Mouse (Mus musculus): Measurements from ENCODE around the gene Dupd1.

The Dupd1 gene

DNA sequence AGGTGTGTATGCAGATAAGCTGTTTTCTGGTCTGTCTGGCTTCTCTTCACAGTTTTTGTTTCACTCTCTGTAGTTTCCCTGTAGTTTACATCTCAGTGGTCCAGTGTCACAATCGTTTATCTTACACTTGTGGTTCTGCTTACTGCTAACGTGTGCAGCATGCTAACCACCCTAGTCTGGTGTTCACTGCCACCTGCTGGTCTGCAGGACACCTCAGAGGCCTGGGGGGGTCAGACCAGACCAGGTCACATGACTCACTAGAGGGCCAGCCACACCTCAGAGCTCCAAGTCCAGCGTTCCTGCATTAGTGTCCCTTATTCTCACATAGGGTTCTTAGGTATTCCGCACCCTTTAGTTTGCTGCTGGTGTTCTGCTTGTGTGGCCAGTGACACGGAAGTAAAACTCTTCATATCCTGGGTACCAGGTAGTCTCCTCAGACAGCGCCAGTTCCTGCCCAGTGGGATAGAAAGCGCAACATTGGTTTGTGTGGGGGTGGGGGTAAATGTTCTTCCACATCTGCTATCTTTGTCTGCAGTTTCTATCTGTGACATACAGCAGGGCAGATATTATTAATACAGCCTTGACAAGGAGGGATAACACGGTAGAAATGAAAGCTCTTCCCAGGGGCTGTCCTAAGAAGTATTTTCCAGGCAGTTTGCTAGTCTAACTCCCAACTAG, 51.8 kb downstream of the Dupd1 start:
- TF ChIP-seq GATA4 (IDR thresholded peaks at IDR 0.05; ENCODE audit: insufficient replicate concordance, low read length), result no peak

DNA sequence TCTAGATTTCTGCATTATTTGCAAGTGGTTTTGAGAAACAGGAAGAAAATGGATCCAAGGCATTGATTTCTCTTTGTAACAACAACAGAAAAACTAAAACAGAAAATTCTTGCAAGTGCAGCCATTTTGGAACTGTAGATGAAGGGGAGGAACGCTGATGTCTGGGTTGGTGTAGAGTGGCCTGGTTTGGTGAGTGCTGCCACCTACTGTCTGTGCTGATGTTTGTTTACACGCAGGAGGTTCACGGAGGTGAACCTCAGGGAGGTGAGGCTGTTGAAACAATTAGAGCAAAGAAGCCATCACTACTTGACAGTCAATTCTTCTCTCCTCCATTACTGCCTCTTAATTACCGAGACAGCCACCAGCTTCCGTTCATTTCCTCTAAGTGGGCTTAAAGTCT, 54.7 kb downstream of the Dupd1 start:
- no peak for TF ChIP-seq GATA4 (IDR thresholded peaks at IDR 0.05; ENCODE audit: insufficient replicate concordance, low read length)

DNA sequence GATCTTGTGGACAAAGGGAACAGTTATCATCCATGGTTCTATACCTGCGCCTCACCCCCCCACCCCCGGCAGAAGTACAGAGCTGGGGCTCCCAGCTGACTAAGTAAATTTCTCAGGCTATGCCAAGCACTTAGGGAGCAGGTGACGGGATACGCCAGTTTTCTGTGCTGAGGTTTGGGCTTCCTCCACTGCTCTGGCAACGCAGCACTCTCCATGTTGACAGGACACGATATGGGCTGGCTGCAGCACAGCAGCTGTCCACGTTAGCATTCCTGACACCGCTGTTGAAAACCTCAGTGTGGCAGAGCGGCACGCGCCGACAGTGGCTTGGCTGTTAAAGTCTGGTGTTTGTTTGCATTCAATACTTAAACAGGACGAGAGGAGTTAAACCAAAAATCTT, 55.2 kb downstream of the Dupd1 start:
- no peak for TF ChIP-seq GATA4 (IDR thresholded peaks at IDR 0.05; ENCODE audit: insufficient replicate concordance, low read length)

DNA sequence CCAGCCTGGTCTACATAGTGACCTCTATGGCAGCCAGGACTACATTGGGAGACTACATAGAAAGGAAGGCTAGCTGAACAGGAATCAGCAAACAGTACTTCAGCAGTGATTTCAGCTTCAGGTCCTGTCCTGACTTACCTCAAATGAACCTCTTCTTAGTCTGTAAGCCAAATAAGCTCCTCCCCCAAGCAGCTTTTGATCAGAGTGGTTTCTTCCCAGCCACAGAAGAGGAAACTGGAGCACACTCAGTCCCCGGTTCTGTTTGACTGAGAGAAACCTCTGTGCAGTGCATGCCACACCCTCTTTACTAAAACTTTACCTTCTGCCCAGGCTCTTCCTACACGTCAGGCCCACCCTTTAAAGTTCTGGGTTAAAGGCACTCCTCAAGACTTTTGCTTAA, 60.6 kb downstream of the Dupd1 start:
- no peak for TF ChIP-seq GATA4 (IDR thresholded peaks at IDR 0.05; ENCODE audit: insufficient replicate concordance, low read length)

DNA sequence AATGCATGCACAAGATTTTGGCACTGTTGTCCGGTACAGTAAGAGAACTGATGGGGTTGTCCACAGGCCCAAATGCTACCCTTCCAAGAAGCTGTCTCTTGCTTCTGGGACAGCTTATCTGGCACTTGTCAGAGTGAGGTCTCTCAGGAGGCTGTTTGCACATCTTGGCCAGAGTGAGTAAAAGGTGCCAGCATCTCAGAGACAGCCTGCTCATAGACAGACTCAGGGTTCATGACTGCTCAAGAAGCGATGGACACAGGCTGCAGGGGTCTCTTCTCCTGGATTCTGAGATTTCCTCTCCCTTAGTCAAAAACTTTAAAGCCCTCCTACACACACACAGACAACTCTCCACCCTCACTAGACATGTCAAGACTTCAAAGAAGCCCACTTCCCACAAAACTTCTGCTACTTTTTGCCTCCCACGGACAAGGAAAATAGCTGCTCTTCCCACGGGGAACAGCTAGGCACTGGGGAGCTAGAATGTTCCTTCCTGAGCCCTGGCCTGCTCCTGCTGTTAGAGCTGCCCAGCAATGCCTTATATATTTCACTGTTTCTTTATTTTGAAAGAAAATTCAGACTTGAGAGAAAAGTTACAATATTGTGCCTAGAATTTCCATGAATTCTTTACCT, 73.5 kb downstream of the Dupd1 start:
- no peak for TF ChIP-seq GATA4 (IDR thresholded peaks at IDR 0.05; ENCODE audit: insufficient replicate concordance, low read length)

DNA sequence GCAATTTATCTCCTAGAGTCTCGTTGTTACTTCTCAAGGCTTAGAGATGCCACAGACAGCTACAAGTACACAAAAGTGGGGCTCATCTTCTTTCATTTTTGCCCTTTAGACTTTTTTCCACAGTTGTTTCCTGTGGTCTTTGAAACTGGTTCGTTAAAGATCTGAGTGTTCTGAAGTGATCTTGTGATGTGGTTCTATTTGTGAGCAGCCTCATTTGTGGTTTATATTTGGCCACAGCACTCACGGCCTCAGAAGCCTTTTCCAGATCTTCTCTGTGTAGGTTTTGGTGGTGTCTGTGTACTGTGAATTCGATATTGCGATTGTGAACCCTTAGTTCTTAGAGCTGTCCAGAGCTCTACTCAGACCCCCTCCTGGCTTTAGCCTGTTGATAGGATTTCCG, 77.8 kb downstream of the Dupd1 start:
- no peak for TF ChIP-seq GATA4 (IDR thresholded peaks at IDR 0.05; ENCODE audit: insufficient replicate concordance, low read length)

DNA sequence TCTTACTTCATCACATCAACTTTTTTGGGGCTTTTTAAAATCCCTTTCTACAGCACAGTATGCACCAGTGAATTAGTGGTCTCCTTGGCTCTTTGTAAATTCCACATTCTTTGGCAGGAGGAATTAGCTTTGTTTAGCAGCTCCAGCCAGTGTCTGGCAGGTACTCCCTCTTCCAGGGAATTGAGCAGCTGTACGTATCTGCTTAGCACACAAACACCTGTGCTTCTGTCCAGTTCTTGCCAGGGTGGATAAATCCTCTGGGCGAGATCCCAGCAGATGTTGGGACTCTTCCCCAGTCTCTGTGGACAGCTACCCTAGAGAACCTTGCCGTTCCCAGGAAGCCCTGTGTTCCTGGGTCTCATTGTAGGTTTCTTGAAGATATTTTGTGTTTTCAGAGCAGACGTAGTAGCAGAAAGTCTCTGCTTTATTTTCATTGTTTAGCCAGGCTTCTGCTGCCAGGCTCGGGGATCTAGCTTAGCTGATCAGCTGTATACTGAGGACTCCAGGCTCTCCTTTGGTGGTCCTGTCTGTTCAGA, 82.6 kb downstream of the Dupd1 start:
- TF ChIP-seq GATA4 (IDR thresholded peaks at IDR 0.05; ENCODE audit: insufficient replicate concordance, low read length), result no peak
